Mouse (Mus musculus): ENCODE measurements around the gene Son. TPM values are rescaled to one million over a fixed set of nuclear protein-coding genes. Genes with fewer than 3 reads are reported as not detected.

Son gene
- polyA plus RNA-seq (2012; ENCODE audit: insufficient read depth, low replicate concordance) = 31.9 and 42.5 TPM in 2 replicates

DNA sequence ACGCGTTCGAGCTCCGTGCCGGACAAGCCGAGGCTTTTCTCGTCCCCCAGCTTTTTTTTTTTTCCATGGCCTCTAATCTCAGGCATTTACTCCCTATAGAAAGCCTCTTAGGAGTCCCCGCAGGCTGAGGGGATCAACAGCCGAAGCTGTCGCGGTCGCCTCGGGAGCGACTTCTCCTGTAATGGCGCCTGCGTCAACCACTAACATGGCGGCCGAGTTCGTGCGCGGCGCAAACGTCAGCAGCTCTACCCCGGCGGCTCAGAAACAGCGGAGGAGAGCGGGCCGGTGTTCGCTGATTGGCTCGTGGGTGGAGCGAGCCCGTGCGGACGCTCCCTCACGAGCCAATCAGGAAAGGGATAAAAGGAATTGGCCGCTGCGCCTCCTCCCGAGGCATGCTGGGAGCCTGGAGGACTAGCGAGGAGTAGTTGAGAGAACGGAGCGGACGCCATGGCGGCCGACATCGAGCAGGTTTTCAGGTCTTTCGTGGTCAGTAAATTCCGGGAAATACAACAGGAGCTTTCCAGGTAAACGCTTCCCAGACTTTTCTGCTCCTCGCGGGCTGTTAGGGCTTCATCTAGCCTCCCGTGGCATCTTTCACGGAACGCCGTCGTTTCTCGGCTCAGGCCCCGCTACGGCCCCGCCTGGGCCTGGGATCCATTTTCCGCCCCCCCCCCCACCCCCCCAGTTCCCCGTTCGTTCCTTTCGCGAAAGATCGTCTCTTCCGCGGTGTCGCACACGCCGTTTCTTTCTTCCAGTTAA, at the start of gene Son:
Son (plus strand) TSS at position 46 of the 759 bp plus-strand sequence.
- H3K9me3 ChIP-seq = no peaks in the 10 kb centered on the region
- TF ChIP-seq GATA1 (IDR thresholded peaks at IDR 0.05; ENCODE audit: borderline replicate concordance, low read length) = no peak
- no peak for TF ChIP-seq FLI1 (IDR thresholded peaks at IDR 0.05; ENCODE audit: low read length)
- H3K4me1 ChIP-seq = peaks cover 43% of the 10 kb centered on the region
- H3K27me3 ChIP-seq (replicated peaks) = no peaks in the 10 kb centered on the region
- peaks cover 31% of the 10 kb centered on the region for H3K36me3 ChIP-seq (replicated peaks; ENCODE audit: low read length)
- H3K4me3 ChIP-seq (replicated peaks) = peak within 1 kb of the TSS; percentile 96

DNA sequence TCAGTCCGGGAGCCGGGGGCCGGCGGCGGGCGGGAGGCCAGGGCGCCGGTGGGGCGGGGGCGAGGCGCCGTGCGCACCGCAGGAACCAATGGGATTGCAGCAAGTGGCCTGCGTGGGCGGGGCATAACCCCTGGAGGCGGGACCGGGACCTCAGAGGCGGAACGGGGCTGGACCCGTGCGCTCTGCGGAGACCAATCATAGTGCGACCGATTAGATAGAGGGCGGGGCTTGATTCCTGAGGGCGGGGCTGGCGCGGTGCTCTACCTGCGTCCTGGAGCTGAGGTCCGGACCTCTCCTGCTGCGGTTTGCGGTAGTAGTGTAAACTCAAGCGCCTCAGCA, 49.7 kb upstream of the Son start, which contains the start of gene Tmem50b:
Tmem50b (minus strand) TSS at position 129 of the 339 bp plus-strand sequence.
- peaks cover 11% of the 10 kb centered on the region for H3K36me3 ChIP-seq (replicated peaks; ENCODE audit: low read length)
- H3K9me3 ChIP-seq = no peaks in the 10 kb centered on the region
- H3K4me3 ChIP-seq (replicated peaks) = peak within 1 kb of the TSS; percentile 96
- H3K4me1 ChIP-seq = peaks cover 67% of the 10 kb centered on the region
- no peak for TF ChIP-seq GATA1 (IDR thresholded peaks at IDR 0.05; ENCODE audit: borderline replicate concordance, low read length)
- TF ChIP-seq FLI1 (IDR thresholded peaks at IDR 0.05; ENCODE audit: low read length) = no peak
- peaks cover 13% of the 10 kb centered on the region for H3K27me3 ChIP-seq (replicated peaks)

DNA sequence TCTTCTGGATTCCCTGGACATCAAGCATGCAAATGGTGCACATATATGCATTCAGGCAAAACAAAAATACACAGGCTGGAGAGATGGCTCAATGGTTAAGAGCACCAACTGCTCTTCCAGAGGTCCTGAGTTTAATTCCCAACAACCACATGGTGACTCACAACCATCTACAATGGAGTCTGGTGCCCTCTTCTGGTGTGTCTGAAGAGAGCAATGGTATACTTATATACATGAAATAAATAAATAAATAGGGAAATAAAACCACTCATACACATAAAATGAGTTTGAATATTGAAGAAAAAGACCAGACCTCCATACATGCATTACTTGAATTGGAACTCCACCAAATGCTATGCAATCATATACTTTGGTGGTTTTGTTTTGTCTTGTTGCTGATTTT, 48.1 kb upstream of the Son start:
- Histone ChIP-seq H3K27me3 (replicated peaks) (peaks cover 15% of the 10 kb centered on the region), H3K4me1 (peaks cover 52% of the 10 kb centered on the region), H3K9me3 (no peaks in the 10 kb centered on the region), H3K4me3 (replicated peaks) (no peak overlapping the region), H3K36me3 (replicated peaks; ENCODE audit: low read length) (peaks cover 7% of the 10 kb centered on the region)
- no peak for TF ChIP-seq GATA1 (IDR thresholded peaks at IDR 0.05; ENCODE audit: borderline replicate concordance, low read length)
- no peak for TF ChIP-seq FLI1 (IDR thresholded peaks at IDR 0.05; ENCODE audit: low read length)

DNA sequence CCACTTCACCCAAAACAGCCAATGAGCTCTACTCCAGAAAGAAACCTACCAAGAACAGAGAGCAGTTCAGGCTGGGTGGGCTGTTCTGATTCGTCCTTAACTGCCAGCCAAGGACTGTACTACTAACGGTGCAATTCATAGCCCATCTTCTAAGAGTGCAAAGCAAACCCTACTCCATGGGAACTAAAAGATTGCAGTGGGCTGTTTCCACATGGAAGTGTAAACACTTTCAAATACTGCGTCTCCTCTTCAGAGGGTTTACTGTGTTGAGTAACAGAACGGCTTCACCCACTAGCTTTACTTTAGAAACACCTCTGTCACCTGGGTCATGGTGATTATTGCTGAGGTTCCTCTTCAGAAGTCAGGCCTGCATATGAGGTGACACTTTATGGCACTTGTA, 46.2 kb upstream of the Son start:
- Histone ChIP-seq H3K9me3 (no peaks in the 10 kb centered on the region), H3K36me3 (replicated peaks; ENCODE audit: low read length) (no peaks in the 10 kb centered on the region), H3K27me3 (replicated peaks) (peaks cover 16% of the 10 kb centered on the region), H3K4me3 (replicated peaks) (peak overlapping the region; percentile 26), H3K4me1 (peaks cover 44% of the 10 kb centered on the region)
- TF ChIP-seq FLI1 (IDR thresholded peaks at IDR 0.05; ENCODE audit: low read length) (no peak), GATA1 (IDR thresholded peaks at IDR 0.05; ENCODE audit: borderline replicate concordance, low read length) (no peak)

DNA sequence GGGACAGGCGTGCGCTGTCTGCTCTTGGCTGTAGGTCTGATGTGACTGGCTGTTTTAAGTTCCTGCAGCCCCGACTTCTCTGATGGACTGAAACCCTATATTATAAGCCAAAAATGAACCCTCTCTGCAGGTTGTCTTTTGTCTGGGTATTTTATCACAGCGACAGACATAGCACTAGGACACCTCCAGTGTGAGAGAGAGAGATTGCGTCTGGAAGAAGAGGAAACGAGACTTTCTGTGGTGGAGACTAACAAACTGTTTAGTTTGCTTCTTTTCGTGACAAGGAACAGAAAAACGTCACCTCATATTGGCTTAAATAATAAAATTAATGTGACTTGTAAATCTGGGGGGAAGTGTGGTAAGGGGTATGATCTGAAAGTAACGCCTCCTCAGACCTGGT, 45.6 kb upstream of the Son start:
- no peak overlapping the region for H3K4me3 ChIP-seq (replicated peaks)
- peaks cover 38% of the 10 kb centered on the region for H3K4me1 ChIP-seq
- peaks cover 19% of the 10 kb centered on the region for H3K27me3 ChIP-seq (replicated peaks)
- no peaks in the 10 kb centered on the region for H3K9me3 ChIP-seq
- no peaks in the 10 kb centered on the region for H3K36me3 ChIP-seq (replicated peaks; ENCODE audit: low read length)
- no peak for TF ChIP-seq FLI1 (IDR thresholded peaks at IDR 0.05; ENCODE audit: low read length)
- TF ChIP-seq GATA1 (IDR thresholded peaks at IDR 0.05; ENCODE audit: borderline replicate concordance, low read length) = no peak

DNA sequence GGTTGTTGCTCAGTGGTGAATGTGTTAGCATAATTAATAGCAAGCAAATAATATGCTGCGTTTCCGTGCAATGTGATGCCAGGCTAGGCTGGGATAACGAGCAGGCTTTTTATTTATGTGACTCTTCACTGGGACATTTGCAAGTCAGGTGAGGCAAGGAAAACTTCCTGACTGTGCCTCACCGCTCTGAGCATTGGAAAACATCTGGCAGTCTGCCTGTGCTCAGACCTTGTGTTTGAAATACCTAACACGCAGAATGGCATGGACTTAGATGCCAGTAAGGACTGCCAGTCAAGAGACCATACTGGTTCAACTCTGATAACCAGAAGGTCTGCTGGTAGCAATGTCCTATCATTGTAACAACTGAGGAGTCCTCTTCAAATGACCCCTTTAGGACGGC, 42.1 kb upstream of the Son start:
- TF ChIP-seq FLI1 (IDR thresholded peaks at IDR 0.05; ENCODE audit: low read length) = no peak
- no peak for TF ChIP-seq GATA1 (IDR thresholded peaks at IDR 0.05; ENCODE audit: borderline replicate concordance, low read length)
- no peak overlapping the region for H3K4me3 ChIP-seq (replicated peaks)
- H3K36me3 ChIP-seq (replicated peaks; ENCODE audit: low read length) = no peaks in the 10 kb centered on the region
- H3K27me3 ChIP-seq (replicated peaks) = peaks cover 22% of the 10 kb centered on the region
- peaks cover 17% of the 10 kb centered on the region for H3K4me1 ChIP-seq
- peaks cover 5% of the 10 kb centered on the region for H3K9me3 ChIP-seq

DNA sequence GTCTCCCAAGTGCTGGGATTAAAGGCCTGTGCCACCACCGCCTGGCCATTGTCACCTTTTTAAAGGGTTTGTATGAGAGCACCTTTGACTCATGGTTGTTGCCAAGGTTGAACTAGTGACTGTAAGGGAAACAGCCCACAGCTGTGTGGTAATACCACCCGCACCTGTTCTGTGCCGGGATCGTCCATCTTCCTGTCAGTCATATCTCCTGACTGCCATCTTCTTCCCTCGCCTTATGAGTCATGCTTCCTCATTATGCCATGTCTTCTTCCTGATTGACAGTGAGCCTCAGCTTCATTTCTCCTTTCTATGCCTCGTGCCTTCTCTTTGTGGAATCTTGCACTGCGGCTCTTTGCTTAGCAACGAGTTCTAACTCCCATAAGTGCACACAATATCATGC, 40.3 kb upstream of the Son start:
- H3K36me3 ChIP-seq (replicated peaks; ENCODE audit: low read length) = no peaks in the 10 kb centered on the region
- H3K9me3 ChIP-seq = peaks cover 5% of the 10 kb centered on the region
- no peak for TF ChIP-seq GATA1 (IDR thresholded peaks at IDR 0.05; ENCODE audit: borderline replicate concordance, low read length)
- no peak for TF ChIP-seq FLI1 (IDR thresholded peaks at IDR 0.05; ENCODE audit: low read length)
- peak overlapping the region; percentile 3 for H3K4me3 ChIP-seq (replicated peaks)
- H3K27me3 ChIP-seq (replicated peaks) = peaks cover 13% of the 10 kb centered on the region
- peaks cover 7% of the 10 kb centered on the region for H3K4me1 ChIP-seq

DNA sequence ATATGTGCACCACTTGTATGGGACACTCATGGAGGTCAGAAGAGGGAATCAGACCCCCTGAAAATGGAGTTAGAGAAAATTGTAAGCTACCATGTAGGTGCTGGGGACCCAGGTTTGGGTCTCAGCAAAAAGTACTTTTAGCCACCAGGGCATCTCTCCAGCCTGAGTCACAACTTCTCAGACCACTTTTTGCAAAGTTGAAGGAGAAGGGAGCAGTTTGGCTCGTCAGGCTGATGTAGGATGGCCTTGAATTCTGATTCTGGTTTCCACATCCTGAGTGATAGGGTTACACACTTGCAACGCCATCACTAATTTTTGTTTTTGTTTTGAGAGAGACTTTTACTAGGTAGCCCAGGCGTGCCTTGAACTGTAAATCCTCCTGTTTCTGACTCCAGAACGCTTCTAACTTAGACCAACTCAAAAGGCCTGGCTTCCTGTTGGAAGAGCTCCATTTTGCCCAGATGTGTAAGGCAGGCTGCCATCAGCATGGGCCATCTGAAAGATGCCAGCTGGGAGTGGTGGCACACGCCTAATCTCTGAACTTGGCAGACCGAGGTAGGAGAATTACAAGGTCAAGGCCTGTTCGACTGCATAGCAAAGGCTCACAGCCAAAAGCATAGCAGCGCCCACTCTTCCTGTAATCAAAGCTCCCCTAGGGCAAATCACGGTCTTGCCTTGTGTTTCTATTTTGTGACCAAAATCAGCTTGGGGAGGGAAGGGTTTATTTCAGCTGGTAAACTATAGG, 37.6 kb upstream of the Son start:
- Histone ChIP-seq H3K27me3 (replicated peaks) (peaks cover 17% of the 10 kb centered on the region), H3K36me3 (replicated peaks; ENCODE audit: low read length) (no peaks in the 10 kb centered on the region), H3K4me3 (replicated peaks) (no peak overlapping the region), H3K4me1 (peaks cover 16% of the 10 kb centered on the region), H3K9me3 (peaks cover 5% of the 10 kb centered on the region)
- TF ChIP-seq GATA1 (IDR thresholded peaks at IDR 0.05; ENCODE audit: borderline replicate concordance, low read length) = no peak
- no peak for TF ChIP-seq FLI1 (IDR thresholded peaks at IDR 0.05; ENCODE audit: low read length)

DNA sequence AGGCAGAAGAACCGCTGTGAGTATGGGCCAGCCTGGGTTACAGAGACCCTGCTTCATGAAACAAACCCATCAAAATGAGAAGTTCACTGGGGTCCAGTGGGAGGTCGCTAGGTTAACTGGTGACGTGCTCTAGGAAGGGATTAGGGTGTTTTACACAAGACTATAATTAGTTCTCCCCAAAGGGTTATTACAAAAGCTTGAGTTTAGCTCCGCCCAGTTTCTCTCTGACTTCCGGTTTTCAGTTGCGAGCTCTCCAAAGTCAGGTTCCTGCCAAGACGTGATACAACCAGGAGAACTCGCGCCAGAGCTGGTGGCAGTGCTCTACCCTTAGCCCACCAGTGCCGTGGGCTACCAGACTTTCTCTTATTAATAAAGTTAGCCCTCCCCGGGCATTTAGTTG, 36.1 kb upstream of the Son start:
- H3K4me3 ChIP-seq (replicated peaks) = no peak overlapping the region
- H3K27me3 ChIP-seq (replicated peaks) = peaks cover 13% of the 10 kb centered on the region
- TF ChIP-seq FLI1 (IDR thresholded peaks at IDR 0.05; ENCODE audit: low read length) (no peak), GATA1 (IDR thresholded peaks at IDR 0.05; ENCODE audit: borderline replicate concordance, low read length) (no peak)
- no peaks in the 10 kb centered on the region for H3K36me3 ChIP-seq (replicated peaks; ENCODE audit: low read length)
- H3K4me1 ChIP-seq = peaks cover 16% of the 10 kb centered on the region
- H3K9me3 ChIP-seq = peaks cover 5% of the 10 kb centered on the region

DNA sequence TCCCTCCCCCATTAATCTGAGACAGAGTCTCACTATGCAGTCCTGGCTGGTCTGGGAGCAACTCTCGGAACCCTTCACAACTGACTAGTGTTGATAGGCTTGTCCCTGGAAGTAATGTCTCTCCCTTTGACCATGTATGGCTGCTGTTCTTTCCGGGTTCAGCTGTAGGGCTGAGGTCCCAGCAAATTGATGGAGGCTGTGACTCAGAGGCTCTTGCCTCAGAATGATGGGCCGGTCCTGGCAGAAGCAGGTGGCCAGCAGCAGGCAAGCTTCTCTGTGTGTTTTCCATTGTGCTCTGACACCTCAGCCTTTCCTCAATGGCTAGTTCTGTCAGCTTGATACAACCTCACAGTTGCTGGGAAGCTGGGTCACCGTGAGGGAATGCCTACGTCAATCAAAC, 34.8 kb upstream of the Son start:
- peaks cover 13% of the 10 kb centered on the region for H3K4me1 ChIP-seq
- H3K4me3 ChIP-seq (replicated peaks) = no peak overlapping the region
- H3K9me3 ChIP-seq = peaks cover 5% of the 10 kb centered on the region
- TF ChIP-seq GATA1 (IDR thresholded peaks at IDR 0.05; ENCODE audit: borderline replicate concordance, low read length) = no peak
- no peak for TF ChIP-seq FLI1 (IDR thresholded peaks at IDR 0.05; ENCODE audit: low read length)
- no peaks in the 10 kb centered on the region for H3K36me3 ChIP-seq (replicated peaks; ENCODE audit: low read length)
- H3K27me3 ChIP-seq (replicated peaks) = peaks cover 15% of the 10 kb centered on the region
